Mouse (Mus musculus) neural tube, embryonic 15.5 days (tissue): ENCODE measurements around the gene Nr1h2. TPM values are rescaled to one million over a fixed set of nuclear protein-coding genes. Genes with fewer than 3 reads are reported as not detected.

ENCODE experiments used
- ATAC-seq: fragments of 200-750 bp; cut with Nextera tagmentation; 2 replicates; pipeline ENCODE4 v1.8.0; 2017; ENCODE audit warnings: mild to moderate bottlenecking, moderate TSS enrichment, moderate library complexity; ENCODE audit not compliant: low FRiP score
- H3K27ac ChIP-seq: fragments of 300-500 bp; sonication (generic); replicated peaks from 2 replicates; pipeline ENCODE4 v1.5.1; 2015; ENCODE audit warnings: mild to moderate bottlenecking, inconsistent platforms
- H3K27me3 ChIP-seq: fragments of 300-500 bp; sonication (generic); replicated peaks from 2 replicates; pipeline ENCODE4 v1.6.1; 2015; ENCODE audit warnings: inconsistent platforms
- H3K36me3 ChIP-seq: fragments of 300-500 bp; sonication (generic); 2 replicates; pipeline ENCODE4 v1.6.1; 2015; ENCODE audit warnings: inconsistent platforms
- H3K4me1 ChIP-seq: fragments of 300-500 bp; sonication (generic); 2 replicates; pipeline ENCODE4 v1.6.1; 2015; ENCODE audit warnings: inconsistent platforms
- H3K4me2 ChIP-seq: fragments of 300-500 bp; sonication (generic); 2 replicates; pipeline ENCODE4 v1.6.1; 2015; ENCODE audit warnings: inconsistent platforms, mild to moderate bottlenecking, moderate library complexity
- H3K4me3 ChIP-seq: fragments of 300-500 bp; sonication (generic); replicated peaks from 2 replicates; pipeline ENCODE4 v1.5.1; 2015; ENCODE audit warnings: mild to moderate bottlenecking, inconsistent platforms
- H3K9ac ChIP-seq: fragments of 300-500 bp; sonication (generic); replicated peaks from 2 replicates; pipeline ENCODE4 v1.6.1; 2015; ENCODE audit warnings: mild to moderate bottlenecking, inconsistent platforms
- H3K9me3 ChIP-seq: fragments of 300-500 bp; sonication (generic); replicated peaks from 2 replicates; pipeline ENCODE4 v1.6.1; 2016; ENCODE audit warnings: inconsistent platforms
- WGBS: fragments of 180-500 bp; shearing (Covaris S2); methylation state at CpG from one replicate; pipeline ENCODE4 v1.1.7; 2015; ENCODE audit warnings: mixed read lengths; 5-methylcytosine and 5-hydroxymethylcytosine counted together
- microRNA-seq: library from miRNA; unstranded; fragments of <30 nt; microRNA quantifications from one replicate; pipeline ENCODE4, GENCODE M21; 2017
- polyA plus RNA-seq: library from polyadenylated mRNA; unstranded; fragments of >200 nt; fragmentation: Nextera tagmentation; extraction: Ambion mirVana; gene quantifications from 2 replicates; pipeline ENCODE4 v1.2.1, GENCODE M21; 2015

Nr1h2 gene
- polyA plus RNA-seq, 1 experiment from 2014 or later, result 54.0 TPM

- Histone ChIP-seq H3K9ac (no peak overlapping the region), H3K36me3 (no peaks in the 10 kb centered on the region), H3K4me1 (peaks cover 21% of the 10 kb centered on the region), H3K4me3 (0 out of 2 replicates have a peak overlapping the region, but pooled peaks have one; percentile 6), H3K9me3 (no peaks in the 10 kb centered on the region), H3K27me3 (peaks cover 77% of the 10 kb centered on the region), H3K4me2 (peak overlapping the region; percentile 43), H3K27ac (no peak overlapping the region)
- 16% methylated on average over 22 of the region's 22 CpGs for WGBS
- ATAC-seq, result no peak
These were observed 28.5 kb downstream of the Nr1h2 start for GRCm38 (mm10) chr7:44525126-44525832.

DNA sequence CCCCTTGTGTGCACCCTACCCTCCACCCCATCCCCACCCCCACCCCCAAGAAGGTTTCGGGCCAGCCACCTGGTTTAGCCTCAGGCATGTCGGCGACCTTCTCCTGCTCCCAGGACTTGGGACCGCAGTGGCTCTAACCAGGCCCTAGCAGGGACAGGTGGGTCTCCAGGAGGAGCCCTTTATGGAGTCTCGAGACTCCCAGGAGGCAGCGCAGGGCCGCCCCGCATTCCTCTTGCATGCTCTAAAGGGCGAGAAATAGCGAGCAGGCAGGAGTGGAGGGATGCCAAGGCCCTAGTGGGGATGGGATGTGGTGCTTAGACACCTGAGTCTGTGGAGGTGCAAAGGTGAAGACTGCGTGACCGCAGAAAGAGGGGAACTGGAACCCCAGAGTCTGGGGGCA is 29.2 kb downstream of the Nr1h2 start, which contains the start of gene Mybpc2:
Gene Mybpc2 (minus strand): TSS at position 155 of the 400 bp plus-strand sequence.
- no peak for ATAC-seq
- Histone ChIP-seq H3K9ac (no peak within 1 kb of the TSS), H3K27ac (no peak within 1 kb of the TSS), H3K4me1 (peaks cover 21% of the 10 kb centered on the region), H3K4me2 (peak within 1 kb of the TSS; percentile 43), H3K4me3 (0 out of 2 replicates have a peak within 1 kb of the TSS, but pooled peaks have one; percentile 6), H3K36me3 (no peaks in the 10 kb centered on the region), H3K9me3 (no peaks in the 10 kb centered on the region), H3K27me3 (peaks cover 71% of the 10 kb centered on the region)
- WGBS, result 35% methylated on average over 12 of the region's 12 CpGs

DNA sequence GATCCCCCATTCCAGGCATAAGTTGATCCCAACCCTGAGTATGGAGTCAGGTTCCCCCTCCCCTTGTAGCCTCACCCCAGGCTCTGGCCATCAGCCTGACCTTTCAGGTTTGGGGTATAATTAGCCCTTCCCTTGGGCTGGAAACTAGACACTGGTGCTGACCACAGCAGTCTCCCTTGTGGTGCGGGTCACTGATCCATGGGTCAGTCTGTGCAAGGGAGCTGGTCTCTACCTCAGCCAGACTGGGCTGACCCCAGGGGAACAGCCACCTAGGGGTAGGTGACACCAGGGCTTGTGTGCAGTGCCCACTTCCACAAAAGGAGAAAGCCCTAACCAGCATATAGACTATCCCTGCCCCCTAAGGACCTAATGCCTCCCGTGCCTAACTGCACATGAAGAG is 30.7 kb downstream of the Nr1h2 start:
- no peak overlapping the region for H3K9ac ChIP-seq
- H3K4me2 ChIP-seq, result no peak overlapping the region
- peaks cover 19% of the 10 kb centered on the region for H3K4me1 ChIP-seq
- peaks cover 58% of the 10 kb centered on the region for H3K27me3 ChIP-seq
- no peaks in the 10 kb centered on the region for H3K9me3 ChIP-seq
- ATAC-seq, result no peak
- no peaks in the 10 kb centered on the region for H3K36me3 ChIP-seq
- 88% methylated on average over 2 of the region's 2 CpGs for WGBS
- H3K27ac ChIP-seq, result no peak overlapping the region
- H3K4me3 ChIP-seq, result no peak overlapping the region

DNA sequence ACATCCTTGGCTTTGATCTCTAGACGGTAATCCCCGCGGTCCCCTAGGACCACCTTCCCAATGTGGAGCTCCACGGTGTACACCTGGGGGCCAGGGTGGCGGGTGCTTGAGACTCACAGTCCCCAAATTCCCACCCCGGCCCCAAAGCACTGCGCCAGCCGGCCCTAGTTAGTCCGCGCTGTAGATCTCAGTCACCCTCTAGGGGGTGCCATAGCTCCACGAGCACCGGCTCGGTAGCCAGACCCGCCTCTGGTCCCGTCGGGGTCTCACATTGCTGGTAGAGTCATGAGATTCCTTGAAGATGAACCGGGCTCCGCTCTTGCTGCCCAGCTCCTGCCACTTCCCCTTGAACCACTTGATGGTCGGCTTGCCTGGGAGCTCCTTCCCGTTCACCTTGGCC is 32.0 kb downstream of the Nr1h2 start:
- Histone ChIP-seq H3K4me2 (peak overlapping the region; percentile 22), H3K9me3 (no peaks in the 10 kb centered on the region), H3K27me3 (peaks cover 54% of the 10 kb centered on the region), H3K36me3 (no peaks in the 10 kb centered on the region), H3K4me3 (no peak overlapping the region), H3K4me1 (peaks cover 14% of the 10 kb centered on the region), H3K27ac (no peak overlapping the region), H3K9ac (no peak overlapping the region)
- WGBS, result 2% methylated on average over 20 of the region's 20 CpGs
- ATAC-seq, result peak; percentile 42; the same call in 1 of the 2 replicates

DNA sequence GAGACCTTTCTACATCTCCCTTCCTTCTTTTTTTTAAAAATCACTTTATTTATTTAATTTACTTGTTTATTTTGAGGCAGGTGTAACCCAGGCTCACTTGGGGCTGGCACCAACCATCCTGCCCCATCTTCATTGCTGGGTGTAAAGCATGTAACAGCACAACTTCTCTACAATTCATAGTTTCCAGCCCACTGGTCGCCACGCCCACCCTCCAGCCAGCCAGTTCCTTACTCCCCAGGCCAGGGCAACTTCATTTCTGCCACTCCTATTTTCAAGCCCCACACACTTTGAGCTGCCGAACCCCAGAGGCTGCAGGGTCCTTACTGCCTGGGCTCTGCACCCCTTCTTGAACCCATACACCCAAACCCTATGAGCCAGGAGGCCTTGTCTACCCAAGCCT is 32.8 kb downstream of the Nr1h2 start:
- Histone ChIP-seq H3K4me3 (no peak overlapping the region), H3K4me1 (peaks cover 14% of the 10 kb centered on the region), H3K4me2 (no peak overlapping the region), H3K36me3 (no peaks in the 10 kb centered on the region), H3K9ac (no peak overlapping the region), H3K27me3 (peaks cover 48% of the 10 kb centered on the region), H3K9me3 (no peaks in the 10 kb centered on the region), H3K27ac (no peak overlapping the region)
- WGBS, result 78% methylated on average over 3 of the region's 3 CpGs
- no peak for ATAC-seq

DNA sequence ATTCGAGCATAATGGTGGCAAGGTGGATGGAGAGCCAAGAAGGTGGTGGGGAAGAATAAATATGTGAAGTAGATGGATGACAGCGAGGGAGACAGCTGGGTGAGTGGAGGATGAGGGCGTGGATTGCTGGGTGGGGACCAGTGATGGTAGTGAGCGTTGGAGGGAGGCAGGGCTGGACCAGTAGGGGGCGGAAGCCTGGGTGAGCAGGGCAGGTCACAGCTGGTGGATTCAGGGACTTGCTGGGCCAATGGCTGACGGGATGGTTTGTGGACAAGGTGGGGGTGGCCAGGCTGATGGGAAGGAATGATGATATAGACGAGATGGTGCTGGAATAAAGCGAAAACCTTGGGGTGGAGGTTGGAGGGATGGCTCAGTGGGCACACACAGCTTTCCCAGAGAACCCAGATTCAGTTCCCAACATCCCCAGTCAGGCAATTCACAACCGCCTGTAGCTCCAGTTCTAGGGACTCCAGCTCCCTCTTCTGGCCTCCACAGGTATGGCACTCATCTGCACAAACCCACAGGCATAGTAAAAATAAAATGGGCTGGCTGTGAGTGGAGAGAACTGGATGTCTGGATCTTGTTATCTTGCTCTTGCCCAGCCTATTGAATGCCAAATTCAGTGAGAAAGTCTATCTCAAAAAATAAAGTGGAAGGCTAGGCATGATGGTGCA is 34.4 kb downstream of the Nr1h2 start:
- H3K9ac ChIP-seq, result no peak overlapping the region
- WGBS, result 71% methylated on average over 9 of the region's 9 CpGs
- no peaks in the 10 kb centered on the region for H3K36me3 ChIP-seq
- no peaks in the 10 kb centered on the region for H3K9me3 ChIP-seq
- H3K27me3 ChIP-seq, result peaks cover 39% of the 10 kb centered on the region
- H3K27ac ChIP-seq, result no peak overlapping the region
- no peak for ATAC-seq
- H3K4me2 ChIP-seq, result no peak overlapping the region
- no peak overlapping the region for H3K4me3 ChIP-seq
- H3K4me1 ChIP-seq, result peaks cover 3% of the 10 kb centered on the region

DNA sequence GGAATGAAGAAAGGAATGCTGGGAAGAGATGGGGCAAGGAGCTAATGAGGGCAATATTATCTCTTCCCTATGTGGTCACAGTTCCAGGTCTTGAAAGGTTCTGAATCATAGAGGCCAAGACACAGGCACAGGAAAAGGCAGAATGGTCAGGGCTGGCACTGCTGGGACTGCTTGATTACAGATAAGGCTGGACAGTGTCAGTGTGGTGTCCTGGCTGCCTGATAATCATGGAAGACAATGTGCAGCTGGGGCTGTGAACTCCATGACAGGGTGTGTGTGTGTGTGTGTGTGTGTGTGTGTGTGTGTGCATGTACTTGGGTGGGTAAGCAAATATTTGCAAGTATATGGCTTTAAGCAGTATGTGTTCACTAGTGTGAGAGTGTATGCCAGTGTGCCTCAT is 46.3 kb downstream of the Nr1h2 start:
- Histone ChIP-seq H3K27ac (no peak overlapping the region), H3K27me3 (peaks cover 5% of the 10 kb centered on the region; the same call in 1 of the 2 replicates), H3K4me2 (no peak overlapping the region), H3K4me3 (no peak overlapping the region), H3K9ac (no peak overlapping the region), H3K36me3 (no peaks in the 10 kb centered on the region), H3K9me3 (no peaks in the 10 kb centered on the region), H3K4me1 (no peaks in the 10 kb centered on the region)
- ATAC-seq, result no peak

- H3K36me3 ChIP-seq, result no peaks in the 10 kb centered on the region
- H3K9ac ChIP-seq, result no peak overlapping the region
- WGBS, result 40% methylated on average over 5 of the region's 5 CpGs
- H3K27ac ChIP-seq, result no peak overlapping the region
- no peak overlapping the region for H3K4me3 ChIP-seq
- no peaks in the 10 kb centered on the region for H3K27me3 ChIP-seq
- H3K4me2 ChIP-seq, result no peak overlapping the region
- H3K4me1 ChIP-seq, result peaks cover 10% of the 10 kb centered on the region
- ATAC-seq, result no peak
- H3K9me3 ChIP-seq, result no peaks in the 10 kb centered on the region
These were observed 52.1 kb downstream of the Nr1h2 start for GRCm38 (mm10) chr7:44501563-44502115.

DNA sequence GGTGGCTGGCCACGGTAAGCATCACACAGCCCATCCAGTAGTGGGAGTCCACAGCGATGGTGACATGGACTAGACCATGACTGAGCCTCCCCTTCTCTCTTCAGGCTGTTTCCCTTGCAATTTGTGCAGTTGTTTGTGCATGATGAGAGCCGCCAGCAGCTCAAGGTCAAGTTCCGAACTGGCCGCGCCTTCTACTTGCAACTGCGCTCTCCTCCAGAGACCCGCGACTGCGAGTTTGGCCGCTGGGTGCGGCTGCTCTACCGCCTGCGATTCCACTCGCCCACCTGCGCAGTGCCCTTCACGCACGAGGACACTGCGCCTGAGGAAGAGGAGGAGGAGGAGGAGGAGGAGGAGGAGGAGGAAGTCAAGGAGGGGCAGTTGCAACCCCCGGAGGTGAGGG is 53.7 kb downstream of the Nr1h2 start:
- 66% methylated on average over 20 of the region's 20 CpGs for WGBS
- Histone ChIP-seq H3K4me1 (peaks cover 18% of the 10 kb centered on the region), H3K4me2 (no peak overlapping the region), H3K36me3 (no peaks in the 10 kb centered on the region), H3K27me3 (no peaks in the 10 kb centered on the region), H3K9me3 (no peaks in the 10 kb centered on the region), H3K9ac (no peak overlapping the region), H3K4me3 (no peak overlapping the region), H3K27ac (no peak overlapping the region)
- ATAC-seq, result no peak

Small RNA genes within 50 kb of the gene (microRNA-seq; reads per million reads assigned to microRNA genes)
- gene Mir7053, result not detected

Other genes with a start within 250 kb of the Nr1h2 start
- 4.8 and 5.5 TPM in 2 replicates for gene Clec11a, start 247.0 kb downstream of the Nr1h2 start, polyA plus RNA-seq
- gene Shank1, start 243.7 kb downstream of the Nr1h2 start, polyA plus RNA-seq, result 38.1 and 47.6 TPM in 2 replicates
- gene Syt3, start 169.8 kb downstream of the Nr1h2 start, polyA plus RNA-seq, result 67.0 and 75.4 TPM in 2 replicates
- 2.5 and 3.4 TPM in 2 replicates for gene 1700008O03Rik, start 168.1 kb downstream of the Nr1h2 start, polyA plus RNA-seq
- gene Lrrc4b, start 124.9 kb downstream of the Nr1h2 start, polyA plus RNA-seq, result 11.0 and 14.9 TPM in 2 replicates
- 2.2 and 4.2 TPM in 2 replicates for gene Aspdh, start 88.6 kb downstream of the Nr1h2 start, polyA plus RNA-seq
- 45.2 and 51.0 TPM in 2 replicates for gene Josd2, start 86.0 kb downstream of the Nr1h2 start, polyA plus RNA-seq
- 144 and 157 TPM in 2 replicates for gene Emc10, start 57.4 kb downstream of the Nr1h2 start, polyA plus RNA-seq
- gene Fam71e1, start 57.4 kb downstream of the Nr1h2 start, polyA plus RNA-seq, result 22.6 and 23.2 TPM in 2 replicates
- 0.14 and 0.36 TPM in 2 replicates for gene Mybpc2, start 29.3 kb downstream of the Nr1h2 start, polyA plus RNA-seq
- 7.5 TPM in 1 of 2 replicates, not detected in the other for gene Spib, start 21.9 kb downstream of the Nr1h2 start, polyA plus RNA-seq
- 18.8 and 38.9 TPM in 2 replicates for gene Pold1, start 5.1 kb downstream of the Nr1h2 start, polyA plus RNA-seq
- gene Napsa, start 18.4 kb upstream of the Nr1h2 start, polyA plus RNA-seq, result 1.1 and 4.9 TPM in 2 replicates
- 7.2 and 8.0 TPM in 2 replicates for gene Kcnc3, start 36.7 kb upstream of the Nr1h2 start, polyA plus RNA-seq
- 4.8 and 6.0 TPM in 2 replicates for gene Myh14, start 116.9 kb upstream of the Nr1h2 start, polyA plus RNA-seq
- gene Izumo2, start 154.8 kb upstream of the Nr1h2 start, polyA plus RNA-seq, result not detected in 2 replicates
- 28.9 and 29.7 TPM in 2 replicates for gene Vrk3, start 194.5 kb upstream of the Nr1h2 start, polyA plus RNA-seq
- 1.1 and 1.4 TPM in 2 replicates for gene Zfp473, start 197.1 kb upstream of the Nr1h2 start, polyA plus RNA-seq